Mouse (Mus musculus): ENCODE results near the gene Gm28305. TPM values are rescaled to one million over a fixed set of nuclear protein-coding genes. Genes with fewer than 3 reads are reported as not detected.

The Gm28305 gene
- total and polyA plus RNA-seq, 3 experiments, result not detected

GRCm38 (mm10) chr9:104070863-104071604, 30.6 kb downstream of the Gm28305 start:
- no peak overlapping the region for H3K4me2 ChIP-seq (ENCODE audit: insufficient read depth, low read depth, poor library complexity, severe bottlenecking)
- TF ChIP-seq USF2 (conservative IDR thresholded peaks at IDR 0.05; ENCODE audit: low read depth, low read length), result no peak
- TF ChIP-seq ZNF384 (IDR thresholded peaks at IDR 0.05; ENCODE audit: low read depth, low read length), result no peak
- no peak for TF ChIP-seq TBP (conservative IDR thresholded peaks at IDR 0.05; ENCODE audit: low read depth, low read length)
- TF ChIP-seq JUND (conservative IDR thresholded peaks at IDR 0.05; ENCODE audit: low read depth, low read length), result no peak
- no peak for TF ChIP-seq MXI1 (IDR thresholded peaks at IDR 0.05; ENCODE audit: low read depth, low read length)
- TF ChIP-seq UBTF (IDR thresholded peaks at IDR 0.05; ENCODE audit: low read depth, low read length), result no peak
- no peak for TF ChIP-seq MYC (IDR thresholded peaks at IDR 0.05; ENCODE audit: low read depth, low read length)
- no peak for TF ChIP-seq PAX5 (IDR thresholded peaks at IDR 0.05; ENCODE audit: low read length)
- TF ChIP-seq NRF1 (IDR thresholded peaks at IDR 0.05; ENCODE audit: low read depth, low read length), result no peak
- TF ChIP-seq MAFK (IDR thresholded peaks at IDR 0.05; ENCODE audit: insufficient replicate concordance, low read length), result no peak
- no peak for TF ChIP-seq CTCF (conservative IDR thresholded peaks at IDR 0.05 in 1 of 2, IDR thresholded peaks at IDR 0.05 in 1 of 2; ENCODE audit: low read depth in 2 of 2, low read length in 2 of 2)
- no peak for TF ChIP-seq KAT2A (IDR thresholded peaks at IDR 0.05; ENCODE audit: insufficient replicate concordance, low read length)
- TF ChIP-seq NELFE (IDR thresholded peaks at IDR 0.05; ENCODE audit: low read depth, low read length), result no peak
- no peak for TF ChIP-seq USF1 (IDR thresholded peaks at IDR 0.05; ENCODE audit: low read depth, low read length)
- TF ChIP-seq CHD2 (IDR thresholded peaks at IDR 0.05; ENCODE audit: low read length), result no peak
- no peak for TF ChIP-seq TCF12 (IDR thresholded peaks at IDR 0.05; ENCODE audit: low read depth, low read length)
- no peak for TF ChIP-seq CHD1 (IDR thresholded peaks at IDR 0.05; ENCODE audit: low read depth, low read length)
- H3K79me2 ChIP-seq (replicated peaks; ENCODE audit: control insufficient read depth, extremely low read depth, insufficient read depth, poor library complexity, severe bottlenecking), result no peaks in the 10 kb centered on the region
- H3K9ac ChIP-seq (ENCODE audit: insufficient read depth, low read depth), result no peak overlapping the region
- H3K27ac ChIP-seq (ENCODE audit: insufficient read depth, low read depth), result no peak overlapping the region
- no peaks in the 10 kb centered on the region for H3K27me3 ChIP-seq (replicated peaks)
- in situ Hi-C loops (cut with MboI; ENCODE audit: low pct_ligation_motif_present, low pct_unique_long_range_greater_than_20kb, low sequenced_read_pairs), result no loop called here
- no peak overlapping the region for H3K4me3 ChIP-seq (replicated peaks in 1 of 3; ENCODE audit: low read depth in 2 of 3, low read length in 2 of 3, poor library complexity in 1 of 3)
- DNase-seq (ENCODE audit: extremely low read depth), result no peak
- H3K9me3 ChIP-seq (replicated peaks; ENCODE audit: low read length), result no peaks in the 10 kb centered on the region
- dilution Hi-C loops (cut with MboI; ENCODE audit: extremely low pct_ligation_motif_present, extremely low pct_unique_long_range_greater_than_20kb, low sequenced_read_pairs), result no loop called here
- no peaks in the 10 kb centered on the region for H3K4me1 ChIP-seq (ENCODE audit: control insufficient read depth in 1 of 2, insufficient read depth in 2 of 2)
- peaks cover 4 to 11% of the 10 kb centered on the region in 2 experiments for H3K36me3 ChIP-seq (replicated peaks in 1 of 2; ENCODE audit: control insufficient read depth in 1 of 2, insufficient read depth in 1 of 2, low read length in 1 of 2)

- in situ Hi-C loops (cut with MboI; ENCODE audit: low pct_ligation_motif_present, low pct_unique_long_range_greater_than_20kb, low sequenced_read_pairs), result no loop called here
- Histone ChIP-seq H3K27me3 (replicated peaks) (no peaks in the 10 kb centered on the region), H3K4me3 (replicated peaks in 1 of 3; ENCODE audit: low read depth in 2 of 3, low read length in 2 of 3, poor library complexity in 1 of 3) (no peak overlapping the region)
These were observed 35.3 kb downstream of the Gm28305 start for GRCm38 (mm10) chr9:104075808-104076207.

More at GRCm38 (mm10) chr9:104075808-104076207, 35.3 kb downstream of the Gm28305 start:
- Histone ChIP-seq H3K4me1 (ENCODE audit: control insufficient read depth in 1 of 2, insufficient read depth in 2 of 2) (no peaks in the 10 kb centered on the region), H3K79me2 (replicated peaks; ENCODE audit: control insufficient read depth, extremely low read depth, insufficient read depth, poor library complexity, severe bottlenecking) (no peaks in the 10 kb centered on the region), H3K36me3 (replicated peaks in 1 of 2; ENCODE audit: control insufficient read depth in 1 of 2, insufficient read depth in 1 of 2, low read length in 1 of 2) (peaks cover 9 to 41% of the 10 kb centered on the region in 2 experiments), H3K4me2 (ENCODE audit: insufficient read depth, low read depth, poor library complexity, severe bottlenecking) (no peak overlapping the region), H3K9ac (ENCODE audit: insufficient read depth, low read depth) (no peak overlapping the region), H3K27ac (ENCODE audit: insufficient read depth, low read depth) (no peak overlapping the region), H3K9me3 (replicated peaks; ENCODE audit: low read length) (no peaks in the 10 kb centered on the region)
- dilution Hi-C loops (cut with MboI; ENCODE audit: extremely low pct_ligation_motif_present, extremely low pct_unique_long_range_greater_than_20kb, low sequenced_read_pairs), result no loop called here
- peak; percentile 55 for DNase-seq (ENCODE audit: extremely low read depth)
- TF ChIP-seq POLR2AphosphoS2 (IDR thresholded peaks at IDR 0.05; ENCODE audit: low read depth, low read length), result no peak
- peak; percentile 67 for TF ChIP-seq RAD21 (IDR thresholded peaks at IDR 0.05; ENCODE audit: low read depth, low read length)
- peak; percentile 26 to 71; a peak in 3 of 4 replicates for TF ChIP-seq CTCF (conservative IDR thresholded peaks at IDR 0.05 in 1 of 2, IDR thresholded peaks at IDR 0.05 in 1 of 2; ENCODE audit: low read depth in 2 of 2, low read length in 2 of 2)
- TF ChIP-seq MYC (IDR thresholded peaks at IDR 0.05; ENCODE audit: low read depth, low read length), result no peak
- TF ChIP-seq SMC3 (IDR thresholded peaks at IDR 0.05; ENCODE audit: low read depth, low read length), result peak; percentile 34
